8 mouse cellular contexts compared by ENCODE assay signal in the genomic region with DNA sequence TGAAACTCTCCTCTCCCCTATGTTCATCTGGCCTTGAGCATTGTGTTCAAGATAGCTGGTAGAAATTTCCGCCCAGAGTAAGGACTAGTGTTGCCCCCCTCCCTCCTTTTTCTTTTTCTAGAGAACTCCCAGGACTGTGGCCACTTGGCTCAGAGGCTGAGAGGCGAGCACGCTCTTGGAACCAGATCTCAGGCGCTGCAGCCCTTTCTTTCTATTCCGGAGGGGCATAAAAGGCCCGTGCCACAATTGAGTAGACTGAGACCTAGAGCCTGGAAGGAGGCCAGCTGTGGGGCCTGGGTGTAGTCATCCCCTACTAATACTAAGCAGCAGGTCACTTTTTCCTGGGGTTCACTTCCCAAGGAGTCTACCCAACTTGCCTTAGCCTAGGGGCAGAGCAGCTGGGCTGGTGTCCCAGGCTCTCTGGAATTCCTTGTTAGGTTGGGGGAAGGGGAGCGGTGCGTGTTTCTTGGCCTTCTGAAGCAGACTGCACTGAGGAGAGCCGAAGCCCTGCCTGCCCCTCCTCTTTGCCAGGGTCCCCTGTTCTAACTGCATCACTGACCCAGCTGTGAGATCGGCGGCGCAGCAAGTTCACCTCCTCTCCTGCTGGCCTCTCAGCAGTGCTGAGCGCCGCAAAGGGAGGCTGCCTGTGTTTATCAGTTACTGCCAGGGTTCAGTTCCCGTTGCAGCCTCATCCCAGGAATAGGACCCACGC. TPM values are rescaled to one million over a fixed set of nuclear protein-coding genes. Genes with fewer than 3 reads are reported as not detected.
DNase-seq lines count a peak whose midpoint lies in the region; ATAC-seq and TF ChIP-seq lines count a peak whose summit lies in the region.

No protein-coding gene starts in this region.

- H3K4me2 ChIP-seq in heart, embryonic 13.5 days = peak overlapping the region; percentile 86
- peak overlapping the region; percentile 86 for H3K4me2 ChIP-seq in liver, embryonic 13.5 days

- peak; percentile 23 for DNase-seq in thymus, adult 2 months
- no peak for DNase-seq in thymus, adult 18-20 months
- DNase-seq in embryonic facial prominence, embryonic 10.5 days (ENCODE audit: low spot score) = peak; percentile 71
- peak; percentile 69 for DNase-seq in kidney, postnatal 10 days
- peak; percentile 13 for DNase-seq in liver, embryonic 13.5 days
- peak; percentile 83 to 86 for DNase-seq in right cerebral cortex, postnatal 10 days (ENCODE audit: low spot score in 2 of 2)
- DNase-seq in urinary bladder, postnatal 10 days (ENCODE audit: low spot score) = no peak

- no peak overlapping the region for H3K27ac ChIP-seq in thymus, adult 2 months (ENCODE audit: control insufficient read depth, insufficient read depth, low read length)
- peak overlapping the region; percentile 98 for H3K27ac ChIP-seq in embryonic facial prominence, embryonic 10.5 days (replicated peaks)
- peak overlapping the region; percentile 100 for H3K27ac ChIP-seq in heart, embryonic 13.5 days (replicated peaks)
- peak overlapping the region; percentile 87 for H3K27ac ChIP-seq in liver, embryonic 13.5 days

- TF ChIP-seq POLR2A in thymus, adult 2 months (IDR thresholded peaks at IDR 0.05; ENCODE audit: control insufficient read depth, extremely low read depth, insufficient read depth, low read length, poor library complexity) = no peak

- no peak for TF ChIP-seq CTCF in thymus, adult 2 months (IDR thresholded peaks at IDR 0.05; ENCODE audit: borderline replicate concordance, control insufficient read depth, extremely low read depth, insufficient read depth, low read length, poor library complexity)

- 26% methylated on average over 16 of the region's 16 CpGs for WGBS in thymus, adult 2 months
- 2% methylated on average over 16 of the region's 16 CpGs for WGBS in embryonic facial prominence, embryonic 10.5 days
- WGBS in heart, embryonic 13.5 days = 2% methylated on average over 16 of the region's 16 CpGs
- 15% methylated on average over 16 of the region's 16 CpGs for WGBS in liver, embryonic 13.5 days (ENCODE audit: insufficient replicate concordance)

- H3K4me3 ChIP-seq in thymus, adult 2 months (ENCODE audit: control insufficient read depth, insufficient read depth, low read length) = peak overlapping the region; percentile 81
- peak overlapping the region; percentile 100 for H3K4me3 ChIP-seq in embryonic facial prominence, embryonic 10.5 days
- H3K4me3 ChIP-seq in heart, embryonic 13.5 days = peak overlapping the region; percentile 97
- peak overlapping the region; percentile 92 for H3K4me3 ChIP-seq in liver, embryonic 13.5 days (replicated peaks)

- no peaks in the 10 kb centered on the region for H3K36me3 ChIP-seq in thymus, adult 2 months (ENCODE audit: control insufficient read depth, insufficient read depth, low read length)
- H3K36me3 ChIP-seq in embryonic facial prominence, embryonic 10.5 days (replicated peaks) = peaks cover 22% of the 10 kb centered on the region
- no peaks in the 10 kb centered on the region for H3K36me3 ChIP-seq in heart, embryonic 13.5 days
- H3K36me3 ChIP-seq in liver, embryonic 13.5 days = 0 out of 2 replicates have a peak, but pooled peaks cover 8% of the 10 kb centered on the region

- no peaks in the 10 kb centered on the region for H3K9me3 ChIP-seq in embryonic facial prominence, embryonic 10.5 days
- H3K9me3 ChIP-seq in heart, embryonic 13.5 days = no peaks in the 10 kb centered on the region
- H3K9me3 ChIP-seq in liver, embryonic 13.5 days (replicated peaks) = no peaks in the 10 kb centered on the region

- no peak for ATAC-seq in heart, embryonic 13.5 days (ENCODE audit: extremely low read depth, insufficient number of reproducible peaks, low FRiP score, low TSS enrichment)
- no peak for ATAC-seq in liver, embryonic 13.5 days (ENCODE audit: low read depth)

- H3K4me1 ChIP-seq in thymus, adult 2 months (replicated peaks; ENCODE audit: control insufficient read depth, insufficient read depth, low read length) = peaks cover 55% of the 10 kb centered on the region
- peaks cover 70% of the 10 kb centered on the region for H3K4me1 ChIP-seq in embryonic facial prominence, embryonic 10.5 days
- peaks cover 66% of the 10 kb centered on the region for H3K4me1 ChIP-seq in heart, embryonic 13.5 days
- peaks cover 68% of the 10 kb centered on the region for H3K4me1 ChIP-seq in liver, embryonic 13.5 days (replicated peaks)

- H3K27me3 ChIP-seq in thymus, adult 2 months (ENCODE audit: control insufficient read depth, insufficient read depth, low read length) = no peaks in the 10 kb centered on the region
- 0 out of 2 replicates have a peak, but pooled peaks cover 6% of the 10 kb centered on the region for H3K27me3 ChIP-seq in embryonic facial prominence, embryonic 10.5 days (replicated peaks; ENCODE audit: low read depth, poor library complexity, severe bottlenecking)
- no peaks in the 10 kb centered on the region for H3K27me3 ChIP-seq in heart, embryonic 13.5 days (replicated peaks)
- peaks cover 12% of the 10 kb centered on the region for H3K27me3 ChIP-seq in liver, embryonic 13.5 days

- H3K9ac ChIP-seq in heart, embryonic 13.5 days = peak overlapping the region; percentile 100
- peak overlapping the region; percentile 91 for H3K9ac ChIP-seq in liver, embryonic 13.5 days

RNA-seq across cellular contexts. Expression of a gene that starts 1.9 kb away (rescaled TPM):
- 179 and 182 TPM in 2 replicates for polyA plus RNA-seq in thymus, adult 2 months (2012; rRNA removed)
- polyA plus RNA-seq in embryonic facial prominence, embryonic 10.5 days (2016; fragmentation: Nextera tagmentation; extraction: Ambion mirVana) = 46.2 and 49.3 TPM in 2 replicates
- 37.1 and 39.6 TPM in 2 replicates for polyA plus RNA-seq in heart, embryonic 13.5 days (2015; fragmentation: Nextera tagmentation; extraction: Ambion mirVana)
- polyA plus RNA-seq in liver, embryonic 13.5 days (2015; fragmentation: Nextera tagmentation; extraction: Ambion mirVana) = 9.9 and 10.8 TPM in 2 replicates

RNA-seq across cellular contexts. Expression of a gene that starts 20.1 kb away (rescaled TPM):
- 0.97 and 1.3 TPM in 2 replicates for polyA plus RNA-seq in thymus, adult 2 months (2012; rRNA removed)
- polyA plus RNA-seq in embryonic facial prominence, embryonic 10.5 days (2016; fragmentation: Nextera tagmentation; extraction: Ambion mirVana) = 0.06 and 0.44 TPM in 2 replicates
- 0.17 and 0.21 TPM in 2 replicates for polyA plus RNA-seq in heart, embryonic 13.5 days (2015; fragmentation: Nextera tagmentation; extraction: Ambion mirVana)
- polyA plus RNA-seq in liver, embryonic 13.5 days (2015; fragmentation: Nextera tagmentation; extraction: Ambion mirVana) = 0.08 and 0.12 TPM in 2 replicates

RNA-seq across cellular contexts. Expression of a gene that starts 50.3 kb away (rescaled TPM):
- 42.1 and 45.2 TPM in 2 replicates for polyA plus RNA-seq in thymus, adult 2 months (2012; rRNA removed)
- 103 and 106 TPM in 2 replicates for polyA plus RNA-seq in embryonic facial prominence, embryonic 10.5 days (2016; fragmentation: Nextera tagmentation; extraction: Ambion mirVana)
- 86.6 and 92.5 TPM in 2 replicates for polyA plus RNA-seq in heart, embryonic 13.5 days (2015; fragmentation: Nextera tagmentation; extraction: Ambion mirVana)
- polyA plus RNA-seq in liver, embryonic 13.5 days (2015; fragmentation: Nextera tagmentation; extraction: Ambion mirVana) = 65.7 and 75.6 TPM in 2 replicates

Comparison
In these comparisons a context has a peak if more than half of its experiments do, and no peak if none do; other contexts are left out.
1. DNase-seq: peak in thymus, adult 2 months (single experiment), embryonic facial prominence, embryonic 10.5 days (single experiment), kidney, postnatal 10 days (single experiment), liver, embryonic 13.5 days (single experiment) and right cerebral cortex, postnatal 10 days (2 of 2); none in thymus, adult 18-20 months (0 of 2) and urinary bladder, postnatal 10 days (single experiment).
2. Peak in every context shown above with its lines, with median percentiles within 50 percentile points of each other: H3K4me3 ChIP-seq.